ENCODE assay signal across 15 mouse cellular contexts in the genomic region with DNA sequence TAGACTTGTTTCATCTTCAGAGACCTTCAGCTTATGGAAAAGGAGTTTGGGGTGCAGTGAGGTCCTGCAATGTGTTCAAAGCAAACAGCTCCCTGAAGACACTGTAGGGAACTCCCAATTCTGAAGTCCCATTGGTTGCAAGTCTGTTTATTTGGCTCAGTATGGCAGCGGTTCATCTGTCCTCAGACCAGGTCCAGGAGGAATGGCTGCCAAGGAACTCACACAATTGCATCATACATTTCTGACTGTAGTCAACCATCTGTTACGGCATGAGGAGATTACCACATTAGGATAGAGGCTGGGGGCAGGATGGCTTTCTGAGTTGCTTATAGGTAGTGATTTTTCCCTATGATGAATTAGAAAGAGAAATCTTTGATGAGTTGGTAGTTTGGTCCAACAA. TPM values are rescaled to one million over a fixed set of nuclear protein-coding genes. Genes with fewer than 3 reads are reported as not detected.
DNase-seq lines count a peak whose midpoint lies in the region; ATAC-seq and TF ChIP-seq lines count a peak whose summit lies in the region.
"Had no signal": no experiment of that assay in that cellular context is flagged by ENCODE, and none has a peak within 500 bp of the region (broad histone marks: within the 10 kb centered on the region; RNA-seq: fewer than 3 reads in every experiment).

No protein-coding gene starts in this region.

- peak; percentile 36; the same call in 1 of the 2 replicates for ATAC-seq in liver, postnatal 0 days
- ATAC-seq in liver, embryonic 11.5 days (replicated peaks; ENCODE audit: low FRiP score) = no peak

- intact Hi-C loops in left cerebral cortex, postnatal 10 days (cut with DNase I) = no loop called here

- peaks cover 8% of the 10 kb centered on the region for H3K4me1 ChIP-seq in liver, postnatal 0 days (ENCODE audit: insufficient read depth)
- H3K4me1 ChIP-seq in liver, embryonic 11.5 days (replicated peaks; ENCODE audit: control insufficient read depth, insufficient read depth, low read length) = 0 out of 2 replicates have a peak, but pooled peaks cover 3% of the 10 kb centered on the region

- peak; percentile 38 for DNase-seq in adrenal gland, postnatal 10 days
- no peak for DNase-seq in adrenal gland, postnatal 4 days (ENCODE audit: low spot score in 2 of 2)
- no peak for DNase-seq in liver, postnatal 0 days
- no peak for DNase-seq in liver, embryonic 11.5 days (ENCODE audit: low spot score)
- peak; percentile 89 for DNase-seq in cerebellum, adult 9-11 months
- DNase-seq in lung, postnatal 25 days (ENCODE audit: low spot score) = peak; percentile 19
- DNase-seq in left cerebral cortex, postnatal 10 days (ENCODE audit: extremely low spot score in 1 of 2, low spot score in 2 of 2) = no peak
- DNase-seq in urinary bladder, postnatal 25 days (ENCODE audit: low spot score) = no peak
- DNase-seq: kidney, adult 8-10 months; midbrain, embryonic 14.5 days; retina, postnatal 1 day; thymus, adult 2 months had no signal

- H3K9me3 ChIP-seq in liver, postnatal 0 days (ENCODE audit: low read length) = 0 out of 2 replicates have a peak, but pooled peaks cover 1% of the 10 kb centered on the region
- no peaks in the 10 kb centered on the region for H3K9me3 ChIP-seq in liver, embryonic 11.5 days (ENCODE audit: control insufficient read depth, low read length)
- H3K9me3 ChIP-seq: embryonic facial prominence, embryonic 10.5 days; hindbrain, embryonic 15.5 days; neural tube, embryonic 13.5 days had no signal

- H3K9ac ChIP-seq in liver, postnatal 0 days (replicated peaks) = no peak overlapping the region
- H3K9ac ChIP-seq in liver, embryonic 11.5 days (ENCODE audit: low read depth, low read length) = no peak overlapping the region
- H3K9ac ChIP-seq: hindbrain, embryonic 15.5 days; neural tube, embryonic 13.5 days had no signal

- H3K36me3 ChIP-seq in liver, postnatal 0 days (replicated peaks; ENCODE audit: insufficient read depth, low read length) = no peaks in the 10 kb centered on the region
- H3K36me3 ChIP-seq in liver, embryonic 11.5 days (ENCODE audit: control insufficient read depth, insufficient read depth, low read length) = no peaks in the 10 kb centered on the region
- H3K36me3 ChIP-seq: embryonic facial prominence, embryonic 10.5 days; hindbrain, embryonic 15.5 days; neural tube, embryonic 13.5 days had no signal

- no peak overlapping the region for H3K27ac ChIP-seq in liver, postnatal 0 days (ENCODE audit: low read depth)
- no peak overlapping the region for H3K27ac ChIP-seq in liver, embryonic 11.5 days (ENCODE audit: low read depth, low read length)
- H3K27ac ChIP-seq: embryonic facial prominence, embryonic 10.5 days; hindbrain, embryonic 15.5 days; neural tube, embryonic 13.5 days had no signal

- no peaks in the 10 kb centered on the region for H3K27me3 ChIP-seq in liver, postnatal 0 days (ENCODE audit: insufficient read depth, low read length)
- no peaks in the 10 kb centered on the region for H3K27me3 ChIP-seq in liver, embryonic 11.5 days (replicated peaks; ENCODE audit: control insufficient read depth, insufficient read depth, low read length)
- H3K27me3 ChIP-seq: hindbrain, embryonic 15.5 days had no signal

- no peak for TF ChIP-seq EP300 in liver, postnatal 0 days (IDR thresholded peaks at IDR 0.05; ENCODE audit: low read depth)

- WGBS in liver, postnatal 0 days (ENCODE audit: insufficient replicate concordance) = 42% methylated on average over 2 of the region's 2 CpGs
- 84% methylated on average over 2 of the region's 2 CpGs for WGBS in liver, embryonic 11.5 days

- no peak for TF ChIP-seq CTCF in liver, postnatal 0 days (IDR thresholded peaks at IDR 0.05; ENCODE audit: low read depth)

- H3K4me2 ChIP-seq in liver, postnatal 0 days (ENCODE audit: low read depth, low read length) = no peak overlapping the region
- no peak overlapping the region for H3K4me2 ChIP-seq in liver, embryonic 11.5 days
- H3K4me2 ChIP-seq: hindbrain, embryonic 15.5 days; neural tube, embryonic 13.5 days had no signal

- H3K4me3 ChIP-seq in liver, postnatal 0 days (ENCODE audit: low read depth, low read length) = no peak overlapping the region
- H3K4me3 ChIP-seq in liver, embryonic 11.5 days (ENCODE audit: low read depth, low read length) = no peak overlapping the region
- H3K4me3 ChIP-seq: embryonic facial prominence, embryonic 10.5 days; hindbrain, embryonic 15.5 days; neural tube, embryonic 13.5 days had no signal

RNA-seq across cellular contexts. Expression of gene Maf, which starts 48.4 kb away (rescaled TPM):
- 10 to 100 TPM; 25.0 to 27.2 TPM for total RNA-seq in adrenal gland, postnatal 10 days (2021)
- total RNA-seq in adrenal gland, postnatal 4 days (2021) = 10 to 100 TPM; 38.7 to 40.8 TPM
- polyA plus RNA-seq in liver, postnatal 0 days (2015; fragmentation: Nextera tagmentation; extraction: Ambion mirVana) = 5.9 and 6.0 TPM in 2 replicates
- 3.8 and 4.9 TPM in 2 replicates for polyA plus RNA-seq in liver, embryonic 11.5 days (2014; fragmentation: Nextera tagmentation; extraction: Ambion mirVana)
- 10 to 100 TPM; 27.1 to 31.0 TPM for total RNA-seq in left cerebral cortex, postnatal 10 days (2021)

Comparison
In these comparisons a context has a peak if more than half of its experiments do, and no peak if none do; other contexts are left out.
1. DNase-seq: peak in adrenal gland, postnatal 10 days (single experiment), cerebellum, adult 9-11 months (single experiment) and lung, postnatal 25 days (single experiment); none in adrenal gland, postnatal 4 days (0 of 2), liver, postnatal 0 days (single experiment), liver, embryonic 11.5 days (single experiment), left cerebral cortex, postnatal 10 days (0 of 2) and urinary bladder, postnatal 25 days (single experiment).